In genomic region chr19:48651617-48652016, GRCm38 (mm10) we compare ENCODE assay signal across 14 mouse cellular contexts.
DNase-seq lines count a peak whose midpoint lies in the region; ATAC-seq lines count a peak whose summit lies in the region.
"Had no signal": no experiment of that assay in that cellular context is flagged by ENCODE, and none has a peak within 500 bp of the region (broad histone marks: within the 10 kb centered on the region; RNA-seq: fewer than 3 reads in every experiment).

No protein-coding gene starts in this region.

- no peak overlapping the region for H3K9ac ChIP-seq in embryonic facial prominence, embryonic 14.5 days (ENCODE audit: low read depth, low read length)
- H3K9ac ChIP-seq: embryonic facial prominence, embryonic 15.5 days; hindbrain, embryonic 14.5 days; kidney, embryonic 15.5 days had no signal

- no peaks in the 10 kb centered on the region for H3K9me3 ChIP-seq in embryonic facial prominence, embryonic 14.5 days (ENCODE audit: control insufficient read depth, low read length)
- H3K9me3 ChIP-seq in embryonic facial prominence, embryonic 10.5 days, result no peaks in the 10 kb centered on the region
- H3K9me3 ChIP-seq: embryonic facial prominence, embryonic 15.5 days; kidney, embryonic 15.5 days had no signal

- WGBS in embryonic facial prominence, embryonic 14.5 days, result 79% methylated on average over 6 of the region's 6 CpGs
- WGBS in embryonic facial prominence, embryonic 10.5 days, result 86% methylated on average over 6 of the region's 6 CpGs

- DNase-seq in embryonic facial prominence, embryonic 14.5 days (ENCODE audit: low spot score), result peak; percentile 27
- DNase-seq in embryonic facial prominence, embryonic 10.5 days (ENCODE audit: low spot score), result no peak
- DNase-seq in right cerebral cortex, adult 18-20 months, result peak; percentile 62
- no peak for DNase-seq in right cerebral cortex, postnatal 4 days
- peak; percentile 50 for DNase-seq in heart, postnatal 4 days
- no peak for DNase-seq in kidney, adult 9 months
- DNase-seq in natural killer cell, adult 2 months (ENCODE audit: low spot score in 2 of 2), result no peak
- DNase-seq in cerebellum, adult 8-10 months, result no peak
- DNase-seq: lung, postnatal 4 days; spleen, adult 18-20 months had no signal

- ATAC-seq in embryonic facial prominence, embryonic 14.5 days (ENCODE audit: low read depth), result no peak

- H3K4me1 ChIP-seq in embryonic facial prominence, embryonic 14.5 days (ENCODE audit: control insufficient read depth, insufficient read depth, low read length), result no peaks in the 10 kb centered on the region
- H3K4me1 ChIP-seq in embryonic facial prominence, embryonic 10.5 days, result no peaks in the 10 kb centered on the region
- H3K4me1 ChIP-seq: embryonic facial prominence, embryonic 15.5 days; kidney, embryonic 15.5 days had no signal

- no peak overlapping the region for H3K4me3 ChIP-seq in embryonic facial prominence, embryonic 14.5 days (ENCODE audit: low read depth, low read length)
- no peak overlapping the region for H3K4me3 ChIP-seq in embryonic facial prominence, embryonic 10.5 days
- H3K4me3 ChIP-seq: embryonic facial prominence, embryonic 15.5 days; kidney, embryonic 15.5 days had no signal

- no peaks in the 10 kb centered on the region for H3K27me3 ChIP-seq in embryonic facial prominence, embryonic 14.5 days (replicated peaks; ENCODE audit: control insufficient read depth, insufficient read depth, low read length)
- no peaks in the 10 kb centered on the region for H3K27me3 ChIP-seq in embryonic facial prominence, embryonic 10.5 days (replicated peaks; ENCODE audit: low read depth, poor library complexity, severe bottlenecking)
- H3K27me3 ChIP-seq: embryonic facial prominence, embryonic 15.5 days; kidney, embryonic 15.5 days had no signal

- H3K27ac ChIP-seq in embryonic facial prominence, embryonic 14.5 days (replicated peaks; ENCODE audit: low read depth, low read length), result no peak overlapping the region
- no peak overlapping the region for H3K27ac ChIP-seq in embryonic facial prominence, embryonic 10.5 days (replicated peaks)
- H3K27ac ChIP-seq: embryonic facial prominence, embryonic 15.5 days; hindbrain, embryonic 14.5 days; kidney, embryonic 15.5 days had no signal

- H3K36me3 ChIP-seq in embryonic facial prominence, embryonic 14.5 days (ENCODE audit: control insufficient read depth, insufficient read depth, low read length), result no peaks in the 10 kb centered on the region
- no peaks in the 10 kb centered on the region for H3K36me3 ChIP-seq in embryonic facial prominence, embryonic 10.5 days (replicated peaks)
- H3K36me3 ChIP-seq: embryonic facial prominence, embryonic 15.5 days; kidney, embryonic 15.5 days had no signal

- no peak overlapping the region for H3K4me2 ChIP-seq in embryonic facial prominence, embryonic 14.5 days (ENCODE audit: low read depth, low read length)
- H3K4me2 ChIP-seq: embryonic facial prominence, embryonic 15.5 days; hindbrain, embryonic 14.5 days; kidney, embryonic 15.5 days; liver, embryonic 11.5 days had no signal

Comparison
In these comparisons a context has a peak if more than half of its experiments do, and no peak if none do; other contexts are left out.
1. DNase-seq: peak in embryonic facial prominence, embryonic 14.5 days (single experiment), right cerebral cortex, adult 18-20 months (single experiment) and heart, postnatal 4 days (single experiment); none in embryonic facial prominence, embryonic 10.5 days (single experiment), right cerebral cortex, postnatal 4 days (single experiment), kidney, adult 9 months (single experiment), natural killer cell, adult 2 months (0 of 2) and cerebellum, adult 8-10 months (single experiment).